Mouse (Mus musculus) embryonic facial prominence, embryonic 12.5 days (tissue): ENCODE measurements around the gene Ergic1. TPM values are rescaled to one million over a fixed set of nuclear protein-coding genes. Genes with fewer than 3 reads are reported as not detected.

Experiments
- ATAC-seq: fragments of 200-750 bp; cut with Nextera tagmentation; 2 replicates; pipeline ENCODE4 v1.8.0; 2017; ENCODE audit not compliant: insufficient number of reproducible peaks, insufficient read depth, low FRiP score, low TSS enrichment
- H3K27ac ChIP-seq: fragments of 300-500 bp; sonication (generic); 2 replicates; pipeline ENCODE4 v1.5.1; 2016; ENCODE audit warnings: mild to moderate bottlenecking
- H3K27me3 ChIP-seq: fragments of 300-500 bp; sonication (generic); 2 replicates; pipeline ENCODE4 v1.6.1; 2016; ENCODE audit warnings: mild to moderate bottlenecking, moderate library complexity
- H3K36me3 ChIP-seq: fragments of 300-500 bp; sonication (generic); 2 replicates; pipeline ENCODE4 v1.6.1; 2016; ENCODE audit warnings: mild to moderate bottlenecking
- H3K4me1 ChIP-seq: fragments of 300-500 bp; sonication (generic); 2 replicates; pipeline ENCODE4 v1.6.1; 2016
- H3K4me2 ChIP-seq: fragments of 300-500 bp; sonication (generic); replicated peaks from 2 replicates; pipeline ENCODE4 v1.6.1; 2016; ENCODE audit warnings: mild to moderate bottlenecking, moderate library complexity
- H3K4me3 ChIP-seq: fragments of 300-500 bp; sonication (generic); 2 replicates; pipeline ENCODE4 v1.5.1; 2016; ENCODE audit warnings: mild to moderate bottlenecking
- H3K9ac ChIP-seq: fragments of 300-500 bp; sonication (generic); 2 replicates; pipeline ENCODE4 v1.6.1; 2016; ENCODE audit warnings: mild to moderate bottlenecking, moderate library complexity
- H3K9me3 ChIP-seq: fragments of 300-500 bp; sonication (generic); 2 replicates; pipeline ENCODE4 v1.6.1; 2016; ENCODE audit warnings: mild to moderate bottlenecking, moderate library complexity
- WGBS: fragments of 180-500 bp; shearing (Covaris S2); methylation state at CpG from one replicate; pipeline ENCODE4 v1.1.7; 2016; 5-methylcytosine and 5-hydroxymethylcytosine counted together
- polyA plus RNA-seq: library from polyadenylated mRNA; unstranded; fragments of >200 nt; fragmentation: Nextera tagmentation; extraction: Ambion mirVana; gene quantifications from 2 replicates; pipeline ENCODE4 v1.2.1, GENCODE M21; 2016

Ergic1 gene
- polyA plus RNA-seq, 1 experiment from 2014 or later: 102 TPM

DNA sequence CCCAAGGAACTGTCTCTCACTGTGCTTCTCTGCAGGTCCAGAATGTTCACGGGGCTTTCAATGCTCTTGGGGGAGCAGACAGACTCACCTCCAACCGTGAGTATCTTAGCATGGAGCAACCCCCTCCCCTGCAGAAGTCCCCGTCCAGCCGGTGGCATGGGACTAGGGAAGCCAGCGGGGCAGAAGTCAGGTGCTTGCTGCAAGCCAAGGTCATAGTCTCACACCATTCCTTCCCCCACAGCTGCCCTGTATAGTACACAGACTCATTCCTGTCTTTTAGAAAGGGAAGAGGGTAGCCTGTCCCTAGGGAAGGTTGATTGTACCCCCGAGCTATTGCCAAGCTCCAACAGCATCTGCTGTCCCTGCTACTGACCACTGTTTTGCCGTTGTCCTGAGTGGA, 74.7 kb downstream of the Ergic1 start:
- H3K36me3 ChIP-seq: peaks cover 79% of the 10 kb centered on the region

DNA sequence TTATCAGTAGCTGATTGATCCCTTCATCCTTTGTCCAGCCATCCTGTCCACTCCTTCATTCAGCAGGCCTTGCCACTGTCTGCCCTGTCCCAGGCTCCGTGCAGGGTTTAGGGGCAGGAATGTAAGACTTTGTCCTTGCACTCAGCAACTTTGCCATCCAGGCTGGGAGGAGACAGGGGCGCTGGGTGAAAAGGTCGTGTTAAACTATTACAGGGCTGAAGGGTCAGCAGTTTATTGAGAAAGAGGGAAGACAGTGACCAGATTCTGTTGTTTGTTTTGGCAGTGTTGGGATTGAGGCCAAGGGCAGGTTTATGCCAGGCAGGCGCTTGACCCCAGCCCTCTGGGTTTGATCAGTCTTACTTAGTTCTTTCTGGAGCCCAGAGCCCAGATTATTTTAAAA, 76.6 kb downstream of the Ergic1 start:
- 66% methylated on average over 4 of the region's 4 CpGs for WGBS
- Histone ChIP-seq H3K36me3 (peaks cover 80% of the 10 kb centered on the region), H3K27ac (no peak overlapping the region), H3K9me3 (no peaks in the 10 kb centered on the region), H3K27me3 (no peaks in the 10 kb centered on the region), H3K4me1 (no peaks in the 10 kb centered on the region), H3K9ac (no peak overlapping the region), H3K4me2 (no peak overlapping the region), H3K4me3 (no peak overlapping the region)
- ATAC-seq: no peak

More for the DNA sequence above, 74.7 kb downstream of the Ergic1 start:
- no peak for ATAC-seq
- Histone ChIP-seq H3K9ac (no peak overlapping the region), H3K4me1 (no peaks in the 10 kb centered on the region), H3K4me2 (no peak overlapping the region), H3K9me3 (no peaks in the 10 kb centered on the region), H3K27me3 (no peaks in the 10 kb centered on the region), H3K27ac (no peak overlapping the region), H3K4me3 (no peak overlapping the region)
- 85% methylated on average over 7 of the region's 7 CpGs for WGBS

DNA sequence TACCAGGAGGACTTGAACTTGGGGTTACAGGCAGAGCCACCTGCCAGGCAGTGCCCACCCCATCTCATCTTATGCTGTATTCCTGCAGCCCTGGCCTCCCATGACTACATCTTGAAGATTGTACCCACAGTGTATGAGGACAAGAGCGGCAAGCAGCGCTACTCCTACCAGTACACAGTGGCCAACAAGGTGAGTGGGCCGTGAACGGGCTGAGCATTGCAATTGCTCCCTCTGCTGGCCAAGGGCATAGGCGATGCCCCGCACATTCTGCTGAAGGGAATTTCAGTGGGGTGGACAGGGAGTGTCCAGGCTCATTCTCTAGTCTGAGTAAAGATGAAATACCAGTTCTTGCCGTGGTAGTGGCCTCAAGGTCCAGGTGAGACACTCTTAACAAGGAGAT, 77.4 kb downstream of the Ergic1 start:
- peaks cover 80% of the 10 kb centered on the region for H3K36me3 ChIP-seq

DNA sequence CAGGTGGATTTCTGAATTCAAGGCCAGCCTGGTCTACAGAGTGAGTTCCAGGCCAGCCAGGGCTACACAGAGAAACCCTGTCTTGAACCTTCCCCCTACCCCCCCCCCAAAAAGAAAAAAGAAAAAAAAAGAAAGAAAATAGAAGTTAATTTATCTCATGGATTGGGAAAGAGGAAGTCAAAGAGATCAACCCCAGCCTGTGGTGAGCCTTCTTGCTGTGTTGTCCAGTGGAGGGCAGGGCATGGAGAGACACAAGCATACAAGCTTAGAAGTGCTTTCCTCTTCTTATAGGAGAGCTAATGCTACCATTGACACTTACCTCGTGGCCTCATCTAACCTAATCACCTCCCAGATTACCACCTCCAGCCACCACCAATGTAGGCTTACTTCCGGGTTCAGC, 78.5 kb downstream of the Ergic1 start:
- H3K27ac ChIP-seq: no peak overlapping the region
- no peak for ATAC-seq
- H3K4me3 ChIP-seq: no peak overlapping the region
- H3K4me1 ChIP-seq: no peaks in the 10 kb centered on the region
- H3K9me3 ChIP-seq: no peaks in the 10 kb centered on the region
- no peaks in the 10 kb centered on the region for H3K27me3 ChIP-seq
- no peak overlapping the region for H3K9ac ChIP-seq
- peaks cover 80% of the 10 kb centered on the region for H3K36me3 ChIP-seq
- no peak overlapping the region for H3K4me2 ChIP-seq
- 80% methylated on average over 2 of the region's 2 CpGs for whole genome bisulfite sequencing

More for the DNA sequence above, 77.4 kb downstream of the Ergic1 start:
- H3K27me3 ChIP-seq: no peaks in the 10 kb centered on the region
- H3K4me2 ChIP-seq: no peak overlapping the region
- H3K4me1 ChIP-seq: no peaks in the 10 kb centered on the region
- no peaks in the 10 kb centered on the region for H3K9me3 ChIP-seq
- 38% methylated on average over 7 of the region's 7 CpGs for WGBS
- H3K4me3 ChIP-seq: no peak overlapping the region
- ATAC-seq: peak; percentile 62; the same call in 1 of the 2 replicates
- H3K27ac ChIP-seq: no peak overlapping the region
- no peak overlapping the region for H3K9ac ChIP-seq

- 89% methylated on average over 3 of the region's 3 CpGs for WGBS
- no peak for ATAC-seq
- Histone ChIP-seq H3K36me3 (peaks cover 81% of the 10 kb centered on the region), H3K4me1 (no peaks in the 10 kb centered on the region), H3K27me3 (no peaks in the 10 kb centered on the region), H3K9me3 (no peaks in the 10 kb centered on the region), H3K27ac (no peak overlapping the region), H3K9ac (no peak overlapping the region), H3K4me2 (no peak overlapping the region), H3K4me3 (no peak overlapping the region)
Observed at GRCm38 (mm10) chr17:26640286-26640740, 79.0 kb downstream of the Ergic1 start.

GRCm38 (mm10) chr17:26643456-26643855, 82.2 kb downstream of the Ergic1 start:
- no peak for ATAC-seq
- Histone ChIP-seq H3K4me3 (no peak overlapping the region), H3K4me2 (no peak overlapping the region), H3K9ac (no peak overlapping the region), H3K27ac (no peak overlapping the region), H3K9me3 (no peaks in the 10 kb centered on the region), H3K4me1 (no peaks in the 10 kb centered on the region), H3K36me3 (peaks cover 87% of the 10 kb centered on the region), H3K27me3 (no peaks in the 10 kb centered on the region)
- 93% methylated on average over 8 of the region's 8 CpGs for WGBS

GRCm38 (mm10) chr17:26643993-26644392, 82.7 kb downstream of the Ergic1 start:
- Histone ChIP-seq H3K4me3 (no peak overlapping the region), H3K9me3 (no peaks in the 10 kb centered on the region), H3K27me3 (no peaks in the 10 kb centered on the region), H3K9ac (no peak overlapping the region), H3K27ac (peak overlapping the region; percentile 17; the same call in 1 of the 2 replicates), H3K4me2 (no peak overlapping the region), H3K36me3 (peaks cover 90% of the 10 kb centered on the region), H3K4me1 (no peaks in the 10 kb centered on the region)
- no peak for ATAC-seq
- WGBS: 92% methylated on average over 2 of the region's 2 CpGs

DNA sequence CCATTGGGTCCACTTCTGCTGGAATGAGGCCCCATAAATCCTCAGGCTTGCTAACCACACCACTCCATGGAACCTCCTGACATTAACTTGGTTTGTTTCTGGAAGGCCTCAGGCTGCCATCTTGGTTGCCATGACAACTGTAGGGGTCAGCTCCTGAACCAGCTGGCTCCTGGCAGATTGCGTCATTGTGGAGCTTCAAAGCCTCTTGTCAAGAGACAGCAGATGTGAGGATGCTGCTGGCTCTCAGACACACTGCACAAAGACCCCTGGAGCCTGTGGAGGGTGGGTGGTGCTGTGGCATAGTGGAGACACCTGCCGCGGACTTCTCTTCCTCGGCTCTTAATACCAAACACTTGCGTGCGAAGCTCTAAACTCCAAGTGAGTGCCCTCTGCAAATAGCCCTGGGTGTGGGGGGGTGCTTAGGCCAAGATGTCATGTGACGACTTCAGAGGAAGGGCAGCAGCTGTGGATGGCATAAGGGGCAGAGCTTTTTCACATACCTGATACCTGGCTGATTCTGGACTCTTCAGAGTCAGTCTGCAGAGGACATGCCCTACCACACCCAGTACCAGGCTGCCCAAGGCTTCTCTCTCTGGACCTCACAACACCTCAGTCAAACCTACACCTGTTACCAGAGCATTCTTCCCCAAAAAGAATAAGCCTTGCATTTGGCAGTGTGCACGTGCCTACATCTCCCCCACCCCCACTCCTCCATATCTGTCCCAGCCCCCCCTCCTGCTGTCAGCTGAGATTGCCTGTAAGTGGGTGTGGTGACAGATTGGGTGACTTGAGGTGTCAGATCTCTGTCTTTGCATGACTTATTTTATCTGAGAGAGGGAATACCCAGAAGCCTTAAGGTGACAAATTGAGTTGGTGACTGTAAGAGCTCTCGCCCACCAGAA, 83.5 kb downstream of the Ergic1 start:
- H3K36me3 ChIP-seq: peaks cover 83% of the 10 kb centered on the region
- no peaks in the 10 kb centered on the region for H3K9me3 ChIP-seq
- WGBS: 78% methylated on average over 9 of the region's 9 CpGs
- no peak for ATAC-seq
- H3K9ac ChIP-seq: no peak overlapping the region
- H3K4me3 ChIP-seq: no peak overlapping the region
- peak overlapping the region; percentile 17; the same call in 1 of the 2 replicates for H3K27ac ChIP-seq
- no peak overlapping the region for H3K4me2 ChIP-seq
- no peaks in the 10 kb centered on the region for H3K4me1 ChIP-seq
- H3K27me3 ChIP-seq: no peaks in the 10 kb centered on the region

- Histone ChIP-seq H3K9me3 (no peaks in the 10 kb centered on the region), H3K9ac (no peak overlapping the region), H3K36me3 (peaks cover 76% of the 10 kb centered on the region), H3K27ac (no peak overlapping the region), H3K27me3 (no peaks in the 10 kb centered on the region), H3K4me2 (no peak overlapping the region), H3K4me1 (no peaks in the 10 kb centered on the region), H3K4me3 (no peak overlapping the region)
- 80% methylated on average over 8 of the region's 8 CpGs for WGBS
- ATAC-seq: no peak
Observed at GRCm38 (mm10) chr17:26645411-26645854, 84.1 kb downstream of the Ergic1 start.

DNA sequence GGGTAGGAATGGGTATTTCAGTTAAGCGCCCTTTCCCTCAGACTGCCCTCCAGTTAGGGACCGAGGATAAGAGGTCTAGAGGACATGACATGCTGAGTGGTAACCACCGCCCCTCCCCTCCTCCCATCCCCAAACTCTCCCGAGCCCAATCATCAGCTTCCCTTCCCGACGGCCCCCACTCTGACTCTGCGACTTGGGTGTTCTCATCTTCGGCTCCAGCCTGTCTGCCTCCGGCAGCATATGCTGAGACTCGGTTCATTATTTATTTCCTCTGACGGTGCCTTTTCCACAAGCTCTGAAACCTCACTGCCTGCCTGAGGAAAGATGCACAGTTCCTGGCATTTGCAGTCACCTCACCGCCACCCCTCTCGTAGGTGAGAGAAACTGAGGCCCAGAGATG, 86.0 kb downstream of the Ergic1 start:
- no peaks in the 10 kb centered on the region for H3K27me3 ChIP-seq
- H3K9me3 ChIP-seq: no peaks in the 10 kb centered on the region
- no peaks in the 10 kb centered on the region for H3K4me1 ChIP-seq
- H3K4me3 ChIP-seq: no peak overlapping the region
- 63% methylated on average over 13 of the region's 13 CpGs for WGBS
- no peak overlapping the region for H3K9ac ChIP-seq
- ATAC-seq: no peak
- no peak overlapping the region for H3K4me2 ChIP-seq
- H3K36me3 ChIP-seq: peaks cover 62% of the 10 kb centered on the region
- H3K27ac ChIP-seq: 0 out of 2 replicates have a peak overlapping the region, but pooled peaks have one; percentile 1

- peaks cover 61% of the 10 kb centered on the region for H3K36me3 ChIP-seq
- H3K27ac ChIP-seq: no peak overlapping the region
- no peak for ATAC-seq
- H3K4me3 ChIP-seq: no peak overlapping the region
- H3K9me3 ChIP-seq: no peaks in the 10 kb centered on the region
- no peak overlapping the region for H3K4me2 ChIP-seq
- no peaks in the 10 kb centered on the region for H3K4me1 ChIP-seq
- H3K27me3 ChIP-seq: no peaks in the 10 kb centered on the region
- no peak overlapping the region for H3K9ac ChIP-seq
- 85% methylated on average over 4 of the region's 4 CpGs for WGBS
Observed at GRCm38 (mm10) chr17:26649565-26649964, 88.3 kb downstream of the Ergic1 start.
